Comparison of ENCODE assay signal across 8 mouse cellular contexts in the genomic region with DNA sequence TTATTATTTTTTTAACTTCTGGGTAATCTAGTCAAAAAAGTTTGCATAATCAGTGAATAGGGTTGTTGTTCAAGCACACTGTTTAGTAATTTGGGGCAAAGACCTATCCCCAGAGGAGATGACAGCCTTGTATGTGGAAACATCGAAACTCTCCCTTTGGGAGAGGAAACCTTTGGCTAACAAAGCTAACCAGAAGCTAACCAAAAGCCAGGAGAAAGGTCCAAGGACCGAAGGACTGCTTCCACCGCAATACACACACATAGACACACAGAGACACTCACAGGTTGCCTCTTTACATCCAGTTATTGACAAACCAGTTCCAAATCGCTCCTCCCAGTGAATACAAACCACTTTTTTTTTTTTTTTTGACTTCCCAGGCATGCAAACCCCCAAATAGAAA.
A peak's percentile ranks its signal among the peaks of the same experiment; 100 is the strongest.
DNase-seq lines count a peak whose midpoint lies in the region; ATAC-seq lines count a peak whose summit lies in the region.

No protein-coding gene starts in this region.

- peak overlapping the region; percentile 83 for H3K27ac ChIP-seq in limb, embryonic 12.5 days
- no peak overlapping the region; the same call in 1 of the 2 replicates for H3K27ac ChIP-seq in stomach, embryonic 15.5 days

- ATAC-seq in megakaryocyte, adult 5-6 weeks (ENCODE audit: poor library complexity, severe bottlenecking) = no peak
- no peak for ATAC-seq in limb, embryonic 12.5 days (ENCODE audit: insufficient number of reproducible peaks, insufficient read depth, low FRiP score, low TSS enrichment, low read depth)
- no peak for ATAC-seq in stomach, embryonic 15.5 days (ENCODE audit: insufficient read depth, low FRiP score, low read depth)

- peak overlapping the region; percentile 98 for H3K4me2 ChIP-seq in limb, embryonic 12.5 days
- H3K4me2 ChIP-seq in stomach, embryonic 15.5 days = peak overlapping the region; percentile 87

- DNase-seq in adrenal gland, adult 2 months = peak; percentile 18
- no peak for DNase-seq in adrenal gland, adult 8-10 months
- DNase-seq in embryo, embryonic 9.5 days (ENCODE audit: extremely low spot score) = no peak
- DNase-seq in testis, postnatal 10 days (ENCODE audit: low spot score) = no peak

- H3K4me1 ChIP-seq in megakaryocyte, embryonic 14.5 days = peaks cover 19% of the 10 kb centered on the region
- peaks cover 66% of the 10 kb centered on the region for H3K4me1 ChIP-seq in limb, embryonic 12.5 days (replicated peaks)
- peaks cover 42% of the 10 kb centered on the region for H3K4me1 ChIP-seq in stomach, embryonic 15.5 days

- H3K27me3 ChIP-seq in megakaryocyte, embryonic 14.5 days (replicated peaks) = peaks cover 40% of the 10 kb centered on the region
- H3K27me3 ChIP-seq in limb, embryonic 12.5 days = no peaks in the 10 kb centered on the region
- no peaks in the 10 kb centered on the region for H3K27me3 ChIP-seq in stomach, embryonic 15.5 days (replicated peaks)

- 52% methylated on average over 4 of the region's 4 CpGs for WGBS in limb, embryonic 12.5 days
- 39% methylated on average over 4 of the region's 4 CpGs for WGBS in stomach, embryonic 15.5 days

- no peaks in the 10 kb centered on the region for H3K9me3 ChIP-seq in megakaryocyte, embryonic 14.5 days
- H3K9me3 ChIP-seq in limb, embryonic 12.5 days = no peaks in the 10 kb centered on the region
- no peaks in the 10 kb centered on the region for H3K9me3 ChIP-seq in stomach, embryonic 15.5 days

- H3K36me3 ChIP-seq in megakaryocyte, embryonic 14.5 days (replicated peaks; ENCODE audit: low read length) = no peaks in the 10 kb centered on the region
- no peaks in the 10 kb centered on the region for H3K36me3 ChIP-seq in limb, embryonic 12.5 days
- no peaks in the 10 kb centered on the region for H3K36me3 ChIP-seq in stomach, embryonic 15.5 days

- H3K9ac ChIP-seq in limb, embryonic 12.5 days (replicated peaks) = no peak overlapping the region; the same call in 1 of the 2 replicates
- no peak overlapping the region for H3K9ac ChIP-seq in stomach, embryonic 15.5 days

- H3K4me3 ChIP-seq in megakaryocyte, embryonic 14.5 days (replicated peaks) = peak overlapping the region; percentile 90
- H3K4me3 ChIP-seq in limb, embryonic 12.5 days (replicated peaks) = peak overlapping the region; percentile 55
- H3K4me3 ChIP-seq in stomach, embryonic 15.5 days (replicated peaks) = peak overlapping the region; percentile 51
